Mouse (Mus musculus): ENCODE measurements at regions not wholly inside any gene's neighbourhood (a gene's known extent, or its start where the extent isn't known, plus 50 kb on each side); places are given as distances from the start of the nearest gene placed in this dataset.
"Not testable (repeated sequence)": the region's sequence is repeated elsewhere in the genome, so short reads cannot be mapped to it uniquely, and the experiment has no call there.

- in situ Hi-C loops (cut with MboI, MseI), result no loop called here
These were observed 306.7 kb upstream of the Ncam2 start for GRCm38 (mm10) chr16:80893761-80894160.

GRCm38 (mm10) chr16:80920711-80921279 is 279.7 kb upstream of the Ncam2 start:
- in situ Hi-C loops (cut with MboI, MseI), result no loop called here

GRCm38 (mm10) chr16:80931017-80931416 is 269.5 kb upstream of the Ncam2 start:
- in situ Hi-C loops (cut with MboI, MseI), result no loop called here

DNA sequence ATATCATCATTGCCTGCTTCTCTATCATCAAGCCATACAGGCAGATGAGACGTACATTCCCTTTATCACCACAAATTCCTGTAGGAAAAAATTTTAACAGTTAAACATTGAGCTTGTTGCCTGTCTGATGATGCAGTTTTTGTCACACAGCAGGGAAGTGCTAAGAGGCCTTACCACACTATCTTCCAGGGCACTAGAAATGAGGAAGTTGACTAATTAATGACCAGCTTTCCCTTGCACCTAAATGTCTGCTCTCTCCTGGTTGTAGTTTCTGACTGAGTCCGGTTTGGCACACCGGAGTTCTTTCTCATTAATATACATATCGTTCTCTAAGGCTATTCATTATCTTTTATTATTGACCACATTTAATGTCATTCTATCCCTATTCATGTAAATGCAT is 269.0 kb upstream of the Ncam2 start:
- in situ Hi-C loops (cut with MboI, MseI), result no loop called here

GRCm38 (mm10) chr16:80935741-80936140 is 264.8 kb upstream of the Ncam2 start:
- in situ Hi-C loops (cut with MboI, MseI), result no loop called here

- in situ Hi-C loops (cut with MboI, MseI), result no loop called here
These were observed 238.4 kb upstream of the Ncam2 start for GRCm38 (mm10) chr16:80962141-80962540.

- in situ Hi-C loops (cut with MboI, MseI), result no loop called here
These were observed 218.9 kb upstream of the Ncam2 start for GRCm38 (mm10) chr16:80981573-80982105.

DNA sequence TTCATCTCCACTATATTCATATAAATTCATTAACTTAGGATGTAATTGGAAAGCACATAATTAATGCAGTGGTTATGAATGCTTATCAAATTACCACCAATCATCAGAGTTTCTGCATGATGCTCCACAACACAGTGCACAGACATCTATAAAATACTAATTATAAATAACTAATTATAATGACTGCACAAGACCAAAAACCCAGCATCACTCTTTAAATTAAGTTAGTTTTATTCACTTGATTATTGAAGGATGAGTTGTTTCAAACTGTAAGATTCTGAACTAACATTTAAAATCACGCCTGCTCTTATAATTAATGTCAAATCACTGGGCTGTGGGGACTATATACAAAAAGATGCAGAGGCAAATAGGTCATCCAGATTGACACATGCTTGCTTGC is 212.7 kb upstream of the Ncam2 start:
- in situ Hi-C loops (cut with MboI, MseI), result no loop called here

DNA sequence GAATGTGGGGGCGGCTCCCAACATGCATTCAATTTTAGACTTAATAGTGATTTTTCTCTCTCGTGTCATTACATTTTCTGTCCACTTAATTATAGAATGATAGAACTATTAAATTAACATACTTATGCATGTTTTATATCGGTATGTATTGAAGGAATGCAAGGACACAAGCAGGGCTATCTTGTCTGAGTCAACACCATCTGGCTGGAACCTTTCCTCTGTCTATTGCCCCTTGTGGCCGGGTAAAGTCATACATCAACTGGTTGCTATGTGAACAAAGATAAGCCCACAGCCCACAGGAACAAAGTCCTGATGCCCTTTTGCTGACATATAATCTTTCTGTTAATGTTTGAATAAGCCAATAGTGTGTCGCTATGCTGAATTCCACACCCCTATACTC is 163.7 kb upstream of the Ncam2 start:
- in situ Hi-C loops (cut with MboI, MseI), result not testable (repeated sequence)

DNA sequence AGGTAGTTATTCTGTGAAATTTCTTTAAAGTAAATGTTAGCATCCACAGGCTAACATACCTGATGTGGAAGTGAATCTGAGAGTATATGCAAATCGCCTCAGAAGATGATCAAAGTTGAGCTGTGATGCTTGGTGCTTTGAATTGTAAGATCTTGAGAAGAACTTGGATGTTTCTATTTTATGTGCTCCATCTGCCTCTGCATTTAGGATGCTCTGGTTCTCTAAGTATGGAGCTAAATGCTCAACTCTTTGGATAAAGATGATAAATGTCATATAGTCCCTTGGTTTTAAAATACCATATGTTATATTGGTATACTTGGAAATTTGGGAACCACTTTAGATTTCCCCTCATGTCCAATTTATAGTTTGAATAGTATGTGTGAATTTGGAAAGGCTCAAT is 159.2 kb upstream of the Ncam2 start:
- in situ Hi-C loops (cut with MboI, MseI), result no loop called here

DNA sequence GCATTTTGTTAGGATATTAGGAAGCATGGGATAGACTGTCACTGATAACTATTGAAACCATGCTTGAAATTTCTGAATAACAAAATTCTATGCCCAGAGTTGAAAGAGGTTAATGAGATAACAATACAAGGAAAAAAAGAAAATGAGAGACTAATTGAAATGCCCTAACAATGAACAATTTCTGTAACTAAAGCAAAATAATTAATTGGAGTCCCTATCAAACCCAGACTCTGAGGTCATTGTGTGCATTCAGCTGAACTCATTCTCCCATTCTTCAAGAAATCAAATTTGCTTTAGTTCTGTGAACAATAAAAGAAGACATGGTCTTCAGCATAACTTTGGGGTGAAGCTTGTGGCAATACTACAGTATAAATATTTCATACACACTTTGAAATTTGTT is 154.8 kb upstream of the Ncam2 start:
- in situ Hi-C loops (cut with MboI, MseI), result no loop called here

GRCm38 (mm10) chr16:81068330-81068729 is 132.2 kb upstream of the Ncam2 start:
- in situ Hi-C loops (cut with MboI, MseI), result loop anchor here (10.0 kb wide), 1 partner anchor 1116 kb away; no protein-coding TSS in a partner anchor
